Mouse (Mus musculus) thymus, postnatal 36 days (tissue): ENCODE measurements around the gene Ifna2.

Experiments used
- DNase-seq, 2 experiments: peaks; one replicate each; pipeline ENCODE4 v3.0.0; 2022; ENCODE audit warnings: mixed read lengths in 2 of 2

The Ifna2 gene

GRCm38 (mm10) chr4:88683812-88684211 lies at the start of gene Ifna2:
Ifna2 (minus strand) TSS chr4:88683912.
- DNase-seq, result no peak

- peak; percentile 44 to 45 for DNase-seq
These were observed 43.6 kb upstream of the Ifna2 start for GRCm38 (mm10) chr4:88727324-88727723.

- no peak for DNase-seq
These were observed 43.0 kb upstream of the Ifna2 start for GRCm38 (mm10) chr4:88726727-88727126.

- DNase-seq, result no peak
These were observed 39.9 kb upstream of the Ifna2 start for GRCm38 (mm10) chr4:88723497-88724090.

GRCm38 (mm10) chr4:88721791-88722721 lies 38.3 kb upstream of the Ifna2 start, which contains the start of the genes Gm26566 and Klhl9:
Gm26566 (plus strand) TSS chr4:88721805.
Klhl9 (minus strand) TSS chr4:88722465.
- peak; percentile 87 to 89 for DNase-seq

GRCm38 (mm10) chr4:88718715-88719114 lies 35.0 kb upstream of the Ifna2 start:
- DNase-seq, result no peak

- DNase-seq, result no peak
These were observed 31.3 kb upstream of the Ifna2 start for GRCm38 (mm10) chr4:88715059-88715458.

- DNase-seq, result no peak
These were observed 30.6 kb upstream of the Ifna2 start for GRCm38 (mm10) chr4:88714281-88714680.

GRCm38 (mm10) chr4:88707128-88707826 lies 23.6 kb upstream of the Ifna2 start:
- no peak for DNase-seq

GRCm38 (mm10) chr4:88705924-88706323 lies 22.2 kb upstream of the Ifna2 start:
- no peak for DNase-seq

- DNase-seq, result no peak
These were observed 15.6 kb upstream of the Ifna2 start for GRCm38 (mm10) chr4:88699301-88699700.

GRCm38 (mm10) chr4:88698781-88699180 lies 15.1 kb upstream of the Ifna2 start:
- DNase-seq, result no peak

GRCm38 (mm10) chr4:88697753-88698152 lies 14.0 kb upstream of the Ifna2 start:
- DNase-seq, result no peak

GRCm38 (mm10) chr4:88697108-88697507 lies 13.4 kb upstream of the Ifna2 start:
- DNase-seq, result no peak

GRCm38 (mm10) chr4:88696237-88696884 lies 12.6 kb upstream of the Ifna2 start:
- DNase-seq, result peak; percentile 63 to 68

GRCm38 (mm10) chr4:88693392-88693791 lies 9.7 kb upstream of the Ifna2 start:
- no peak for DNase-seq

GRCm38 (mm10) chr4:88692537-88692936 lies 8.8 kb upstream of the Ifna2 start:
- DNase-seq, result no peak

GRCm38 (mm10) chr4:88691259-88691658 lies 7.5 kb upstream of the Ifna2 start, which contains the start of gene Ifnab:
Ifnab (minus strand) TSS chr4:88691359.
- DNase-seq, result no peak

- no peak for DNase-seq
These were observed 2.4 kb downstream of the Ifna2 start for GRCm38 (mm10) chr4:88681353-88681752.

- DNase-seq, result peak in 1 of 2 experiments; percentile 29
These were observed 3.4 kb downstream of the Ifna2 start for GRCm38 (mm10) chr4:88680362-88680761.

GRCm38 (mm10) chr4:88676824-88677223 lies 6.9 kb downstream of the Ifna2 start, which contains the start of gene Ifna16:
Ifna16 (minus strand) TSS chr4:88676924.
- no peak for DNase-seq

GRCm38 (mm10) chr4:88655461-88655860 lies 28.3 kb downstream of the Ifna2 start:
- DNase-seq, result no peak

- DNase-seq, result no peak
These were observed 30.1 kb downstream of the Ifna2 start for GRCm38 (mm10) chr4:88653644-88654043.
